Mouse (Mus musculus) hindbrain, embryonic 14.5 days (tissue): ENCODE results near the gene Rnf146. TPM values are rescaled to one million over a fixed set of nuclear protein-coding genes. Genes with fewer than 3 reads are reported as not detected.

ENCODE experiments used
- ATAC-seq: fragments of 200-750 bp; cut with Nextera tagmentation; 2 replicates; pipeline ENCODE4 v1.8.0; 2017; ENCODE audit warnings: moderate number of reproducible peaks, mild to moderate bottlenecking, moderate TSS enrichment, moderate library complexity; ENCODE audit not compliant: low FRiP score
- DNase-seq: peaks from one replicate; pipeline ENCODE4 v3.0.0-alpha.2; 2015; ENCODE audit warnings: low spot score
- H3K27ac ChIP-seq: fragments of 300-500 bp; sonication (generic); 2 replicates; pipeline ENCODE4 v1.5.1; 2014; ENCODE audit warnings: mild to moderate bottlenecking, moderate library complexity
- H3K27me3 ChIP-seq: fragments of 300-500 bp; sonication (generic); 2 replicates; pipeline ENCODE4 v1.6.1; 2014; ENCODE audit warnings: mild to moderate bottlenecking, low read length, mixed read lengths; ENCODE audit not compliant: control insufficient read depth, insufficient read depth
- H3K36me3 ChIP-seq: fragments of 300-500 bp; sonication (generic); replicated peaks from 2 replicates; pipeline ENCODE4 v1.6.1; 2014; ENCODE audit not compliant: control insufficient read depth, insufficient read depth
- H3K4me1 ChIP-seq: fragments of 300-500 bp; sonication (generic); replicated peaks from 2 replicates; pipeline ENCODE4 v1.6.1; 2014; ENCODE audit warnings: antibody characterized with exemption, low read length, mixed read lengths; ENCODE audit not compliant: control insufficient read depth, insufficient read depth
- H3K4me2 ChIP-seq: fragments of 300-500 bp; sonication (generic); replicated peaks from 2 replicates; pipeline ENCODE4 v1.6.1; 2014; ENCODE audit warnings: mild to moderate bottlenecking, moderate library complexity
- H3K4me3 ChIP-seq: fragments of 300-500 bp; sonication (generic); replicated peaks from 2 replicates; pipeline ENCODE4 v1.5.1; 2014; ENCODE audit warnings: mild to moderate bottlenecking, low read length
- H3K9ac ChIP-seq: fragments of 300-500 bp; sonication (generic); 2 replicates; pipeline ENCODE4 v1.6.1; 2014
- H3K9me3 ChIP-seq: fragments of 300-500 bp; sonication (generic); 2 replicates; pipeline ENCODE4 v1.6.1; 2016; ENCODE audit warnings: low read length; ENCODE audit not compliant: control insufficient read depth
- WGBS: fragments of 180-500 bp; shearing (Covaris S2); extraction: QIAGEN DNeasy Blood & Tissue Kit; methylation state at CpG from one replicate; pipeline ENCODE4 v1.1.7; 2014; 5-methylcytosine and 5-hydroxymethylcytosine counted together
- polyA plus RNA-seq: library from polyadenylated mRNA; unstranded; fragments of >200 nt; fragmentation: Nextera tagmentation; extraction: Ambion mirVana; gene quantifications from 2 replicates; pipeline ENCODE4 v1.2.1, GENCODE M21; 2014

Gene Rnf146
- polyA plus RNA-seq, 1 experiment from 2014 or later = 62.1 TPM

DNA sequence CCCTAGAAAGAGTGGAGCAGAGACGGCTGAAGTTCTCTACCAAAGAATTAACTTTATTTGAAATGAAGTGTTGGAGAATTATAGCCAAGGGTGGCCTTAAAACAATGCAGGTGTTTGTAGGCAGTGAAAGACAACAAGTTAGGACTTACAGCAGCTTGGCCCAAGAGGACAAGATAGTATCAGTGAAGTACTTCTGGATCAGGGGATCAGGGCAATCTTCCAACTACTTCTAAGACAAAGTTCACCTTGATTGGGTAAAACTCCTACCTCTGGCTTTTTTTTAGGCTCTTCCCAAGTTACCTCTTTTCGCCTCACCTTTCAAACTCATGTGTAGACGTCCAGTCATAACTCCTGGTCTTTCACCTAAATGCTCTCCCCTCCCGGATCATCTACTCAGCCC lies 60.0 kb downstream of the Rnf146 start:
- 96% methylated on average over 4 of the region's 4 CpGs for WGBS

More for the DNA sequence above, 60.0 kb downstream of the Rnf146 start:
- H3K9me3 ChIP-seq = no peaks in the 10 kb centered on the region
- H3K4me1 ChIP-seq = no peaks in the 10 kb centered on the region
- no peak overlapping the region for H3K27ac ChIP-seq
- no peaks in the 10 kb centered on the region for H3K27me3 ChIP-seq
- H3K4me3 ChIP-seq = no peak overlapping the region
- DNase-seq (no peak), ATAC-seq (no peak)
- no peaks in the 10 kb centered on the region for H3K36me3 ChIP-seq
- H3K9ac ChIP-seq = no peak overlapping the region
- H3K4me2 ChIP-seq = no peak overlapping the region

Other genes starting within 250 kb of the Rnf146 start
- gene Soga3, start 218.6 kb downstream of the Rnf146 start, polyA plus RNA-seq = 92.8 and 94.7 TPM in 2 replicates
- gene Gm49353, start 163.5 kb downstream of the Rnf146 start, polyA plus RNA-seq = 10.4 and 12.4 TPM in 2 replicates
- 29.7 and 31.9 TPM in 2 replicates for gene 9330159F19Rik, start 150.8 kb downstream of the Rnf146 start, polyA plus RNA-seq
- gene Echdc1, start 49.3 kb downstream of the Rnf146 start, polyA plus RNA-seq = 31.1 and 36.9 TPM in 2 replicates
- 2.4 and 3.2 TPM in 2 replicates for gene Rspo3, start 173.4 kb upstream of the Rnf146 start, polyA plus RNA-seq